Mouse (Mus musculus) stomach, postnatal 0 days (tissue): ENCODE measurements around the gene Lypd6b.

ENCODE experiments used
- CTCF ChIP-seq: IDR thresholded peaks from 2 replicates; pipeline ENCODE4 v1.5.1; 2016; ENCODE audit warnings: antibody characterized with exemption, low read depth, mild to moderate bottlenecking, moderate library complexity
- EP300 ChIP-seq: optimal IDR thresholded peaks from 2 replicates; pipeline ENCODE3; 2016; ENCODE audit warnings: antibody characterized with exemption

DNA sequence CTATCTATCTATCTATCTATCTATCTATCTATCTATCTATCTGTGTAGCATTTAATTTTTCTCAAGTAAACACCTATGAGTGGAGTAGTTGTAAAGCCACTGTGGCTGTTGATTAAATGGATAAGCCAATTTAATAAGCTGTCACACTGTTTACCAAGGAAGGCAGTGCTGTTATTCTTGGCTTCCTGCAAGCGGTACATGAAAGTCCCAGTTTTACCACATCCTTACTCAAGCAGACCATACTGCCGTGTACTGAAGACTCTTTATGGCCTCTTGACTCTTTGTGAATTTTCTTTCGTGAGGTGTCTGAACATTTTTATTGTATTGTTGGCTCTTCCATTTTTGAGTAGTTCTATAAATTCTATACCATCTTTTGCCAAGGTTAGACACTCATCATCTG is 58.6 kb downstream of the Lypd6b start:
- no peak for TF ChIP-seq CTCF
- TF ChIP-seq EP300: no peak
